Mouse (Mus musculus) lung, postnatal 0 days (tissue): ENCODE results near the gene Nelfa.

Source experiments
- CTCF ChIP-seq: IDR thresholded peaks from 2 replicates; pipeline ENCODE4 v1.5.1; 2016; ENCODE audit warnings: antibody characterized with exemption, mild to moderate bottlenecking
- EP300 ChIP-seq: IDR thresholded peaks from 2 replicates; pipeline ENCODE4 v1.6.1; 2016; ENCODE audit warnings: antibody characterized with exemption, mild to moderate bottlenecking, control low read depth

DNA sequence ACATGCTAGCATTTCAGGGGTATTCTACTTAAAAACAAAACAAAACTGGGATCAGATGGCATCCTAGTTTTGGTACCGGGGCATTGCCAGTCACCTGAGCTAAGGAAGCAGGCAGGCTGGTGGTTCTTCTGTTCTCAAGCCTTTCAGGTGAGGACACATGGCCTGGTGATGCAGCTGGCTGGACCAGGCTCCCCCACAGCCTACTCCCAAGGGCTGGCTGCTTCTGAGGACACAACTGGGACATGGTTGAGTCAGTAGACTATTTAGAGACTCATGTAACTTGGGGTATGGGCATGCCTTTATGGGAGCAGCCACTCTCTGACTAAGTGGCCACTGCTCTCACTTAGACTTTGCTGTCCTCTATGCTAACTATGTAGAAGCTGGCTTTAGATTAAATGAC lies 60.7 kb downstream of the Nelfa start:
- TF ChIP-seq CTCF, result no peak
- no peak for TF ChIP-seq EP300
